Mouse (Mus musculus) midbrain, embryonic 13.5 days (tissue): ENCODE measurements around the gene Olfr1156. TPM values are rescaled to one million over a fixed set of nuclear protein-coding genes. Genes with fewer than 3 reads are reported as not detected.

Experiments used
- ATAC-seq: fragments of 200-750 bp; cut with Nextera tagmentation; 2 replicates; pipeline ENCODE4 v1.8.0; 2017; ENCODE audit warnings: mild to moderate bottlenecking, moderate TSS enrichment, moderate library complexity
- H3K27ac ChIP-seq: fragments of 300-500 bp; sonication (generic); 2 replicates; pipeline ENCODE4 v1.5.1; 2015; ENCODE audit warnings: inconsistent platforms, mild to moderate bottlenecking, moderate library complexity
- H3K27me3 ChIP-seq: fragments of 300-500 bp; sonication (generic); 2 replicates; pipeline ENCODE4 v1.6.1; 2015; ENCODE audit warnings: mild to moderate bottlenecking, inconsistent platforms
- H3K36me3 ChIP-seq: fragments of 300-500 bp; sonication (generic); 2 replicates; pipeline ENCODE4 v1.6.1; 2015; ENCODE audit warnings: mild to moderate bottlenecking, inconsistent platforms
- H3K4me1 ChIP-seq: fragments of 300-500 bp; sonication (generic); replicated peaks from 2 replicates; pipeline ENCODE4 v1.6.1; 2015; ENCODE audit warnings: inconsistent platforms
- H3K4me2 ChIP-seq: fragments of 300-500 bp; sonication (generic); replicated peaks from 2 replicates; pipeline ENCODE4 v1.6.1; 2015; ENCODE audit warnings: moderate library complexity, mild to moderate bottlenecking, inconsistent platforms
- H3K4me3 ChIP-seq: fragments of 300-500 bp; sonication (generic); replicated peaks from 2 replicates; pipeline ENCODE4 v1.5.1; 2015; ENCODE audit warnings: mild to moderate bottlenecking, inconsistent platforms
- H3K9ac ChIP-seq: fragments of 300-500 bp; sonication (generic); replicated peaks from 2 replicates; pipeline ENCODE4 v1.6.1; 2015; ENCODE audit warnings: mild to moderate bottlenecking, inconsistent platforms
- H3K9me3 ChIP-seq: fragments of 300-500 bp; sonication (generic); 2 replicates; pipeline ENCODE4 v1.6.1; 2016; ENCODE audit warnings: mild to moderate bottlenecking, inconsistent platforms
- WGBS: fragments of 180-500 bp; shearing (Covaris S2); methylation state at CpG from one replicate; pipeline ENCODE4 v1.1.7; 2015; 5-methylcytosine and 5-hydroxymethylcytosine counted together
- polyA plus RNA-seq: library from polyadenylated mRNA; unstranded; fragments of >200 nt; fragmentation: Nextera tagmentation; extraction: Ambion mirVana; gene quantifications from 2 replicates; pipeline ENCODE4 v1.2.1, GENCODE M21; 2015

Gene Olfr1156
- not detected in 2 replicates for polyA plus RNA-seq

DNA sequence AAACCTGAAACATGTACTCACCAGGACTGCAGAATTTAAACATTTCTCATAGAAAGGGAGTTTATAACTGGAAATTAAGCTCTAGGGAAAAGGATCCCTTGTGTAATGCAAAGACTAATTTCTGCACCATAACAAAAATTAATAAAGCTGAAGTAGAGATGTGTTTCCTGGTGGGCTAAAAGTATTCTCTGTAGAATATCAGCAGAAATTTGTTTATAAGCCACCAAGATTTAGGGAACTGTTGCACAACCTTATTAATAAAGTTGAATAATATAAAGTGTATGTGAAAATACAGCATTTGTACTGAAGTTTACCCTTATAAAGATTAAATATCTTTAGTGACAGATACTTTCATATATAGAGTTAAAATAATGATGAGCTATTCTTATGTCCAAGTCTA lies at the start of gene Olfr1156:
Olfr1156 (minus strand) TSS at position 101 of the 400 bp plus-strand sequence.
- Histone ChIP-seq H3K4me1 (no peaks in the 10 kb centered on the region), H3K27ac (no peak within 1 kb of the TSS), H3K4me2 (no peak within 1 kb of the TSS), H3K27me3 (no peaks in the 10 kb centered on the region), H3K36me3 (no peaks in the 10 kb centered on the region), H3K4me3 (no peak within 1 kb of the TSS), H3K9ac (no peak within 1 kb of the TSS), H3K9me3 (no peaks in the 10 kb centered on the region)
- ATAC-seq, result no peak

DNA sequence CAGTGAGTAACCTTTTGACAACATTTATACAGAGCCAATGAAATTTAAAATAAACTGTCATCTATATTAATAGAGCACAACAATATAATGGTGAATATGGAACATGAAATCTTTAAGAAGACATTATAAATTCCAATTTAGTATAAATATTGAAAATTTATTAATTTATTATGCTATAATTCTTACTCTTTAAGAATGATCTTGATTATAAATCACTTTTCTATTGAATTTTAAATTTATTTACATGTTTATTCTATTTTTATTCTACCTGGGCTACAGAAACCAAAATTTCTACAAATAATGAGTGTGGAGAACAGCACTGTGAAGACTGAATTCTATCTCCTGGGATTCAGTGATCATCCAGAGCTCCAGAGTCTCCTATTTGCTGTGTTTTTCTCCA lies 36.9 kb upstream of the Olfr1156 start, which contains the start of gene Olfr1158:
Olfr1158 (plus strand) TSS at position 301 of the 400 bp plus-strand sequence.
- Histone ChIP-seq H3K36me3 (no peaks in the 10 kb centered on the region), H3K4me2 (no peak within 1 kb of the TSS), H3K9me3 (no peaks in the 10 kb centered on the region), H3K4me3 (no peak within 1 kb of the TSS), H3K9ac (no peak within 1 kb of the TSS), H3K27ac (no peak within 1 kb of the TSS), H3K27me3 (no peaks in the 10 kb centered on the region), H3K4me1 (no peaks in the 10 kb centered on the region)
- no peak for ATAC-seq

- Histone ChIP-seq H3K4me3 (no peak within 1 kb of the TSS), H3K27me3 (no peaks in the 10 kb centered on the region), H3K4me1 (no peaks in the 10 kb centered on the region), H3K36me3 (no peaks in the 10 kb centered on the region), H3K4me2 (no peak within 1 kb of the TSS), H3K27ac (no peak within 1 kb of the TSS), H3K9ac (no peak within 1 kb of the TSS), H3K9me3 (no peaks in the 10 kb centered on the region)
- ATAC-seq, result no peak
- 76% methylated on average over 3 of the region's 3 CpGs for WGBS
Measured at GRCm38 (mm10) chr2:87974563-87974962, 21.7 kb upstream of the Olfr1156 start, which contains the start of gene Olfr74. Olfr74 (minus strand) TSS chr2:87974663.

DNA sequence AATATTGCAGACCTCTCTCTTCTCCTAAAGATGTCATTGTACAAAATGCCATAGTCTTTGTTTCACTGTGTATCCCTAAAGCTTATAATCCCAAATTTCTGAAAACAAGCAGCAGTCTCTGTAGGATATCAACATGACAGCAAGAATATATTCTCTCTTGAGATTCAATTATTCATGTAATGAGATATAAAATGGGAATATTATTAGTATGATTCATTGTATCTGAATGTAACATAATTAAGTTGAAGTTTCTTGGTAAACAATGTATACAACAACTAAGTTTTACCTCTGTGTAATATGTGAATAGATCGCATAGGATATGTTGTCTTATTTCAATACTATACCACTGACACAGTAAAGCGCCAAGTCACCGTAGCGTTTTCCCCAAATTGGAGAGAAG lies 15.3 kb upstream of the Olfr1156 start, which contains the start of gene Olfr1157:
Olfr1157 (minus strand) TSS at position 101 of the 400 bp plus-strand sequence.
- H3K9me3 ChIP-seq, result no peaks in the 10 kb centered on the region
- no peak within 1 kb of the TSS for H3K4me2 ChIP-seq
- no peak within 1 kb of the TSS for H3K9ac ChIP-seq
- ATAC-seq, result no peak
- no peak within 1 kb of the TSS for H3K27ac ChIP-seq
- H3K36me3 ChIP-seq, result no peaks in the 10 kb centered on the region
- H3K4me1 ChIP-seq, result no peaks in the 10 kb centered on the region
- no peak within 1 kb of the TSS for H3K4me3 ChIP-seq
- WGBS, result 96% methylated on average over 4 of the region's 4 CpGs
- H3K27me3 ChIP-seq, result no peaks in the 10 kb centered on the region

DNA sequence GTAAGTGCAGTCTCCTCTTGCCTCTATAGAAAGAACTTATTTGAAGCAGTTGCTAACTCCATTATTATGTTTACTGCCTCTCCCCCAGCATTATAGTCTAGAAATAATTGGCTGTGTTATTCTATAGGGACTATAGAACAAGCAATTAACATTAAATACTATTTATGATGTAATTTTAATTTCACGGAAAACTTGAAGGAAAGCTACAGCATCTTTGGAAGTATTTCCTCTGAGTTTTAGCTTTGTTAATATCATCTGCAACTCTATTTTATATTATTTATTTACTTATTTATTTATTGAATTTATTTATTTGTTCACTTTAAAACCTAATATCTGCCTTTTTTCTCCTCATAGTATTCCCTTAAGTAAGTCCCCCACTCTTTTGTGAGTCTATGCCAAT lies 7.9 kb downstream of the Olfr1156 start, which contains the start of gene Olfr1155:
Olfr1155 (minus strand) TSS at position 101 of the 400 bp plus-strand sequence.
- no peak within 1 kb of the TSS for H3K27ac ChIP-seq
- WGBS, result 96% methylated on average over 1 of the region's 1 CpGs
- H3K27me3 ChIP-seq, result no peaks in the 10 kb centered on the region
- no peaks in the 10 kb centered on the region for H3K4me1 ChIP-seq
- no peaks in the 10 kb centered on the region for H3K36me3 ChIP-seq
- no peak within 1 kb of the TSS for H3K4me2 ChIP-seq
- H3K4me3 ChIP-seq, result no peak within 1 kb of the TSS
- H3K9me3 ChIP-seq, result no peaks in the 10 kb centered on the region
- H3K9ac ChIP-seq, result no peak within 1 kb of the TSS
- ATAC-seq, result no peak

DNA sequence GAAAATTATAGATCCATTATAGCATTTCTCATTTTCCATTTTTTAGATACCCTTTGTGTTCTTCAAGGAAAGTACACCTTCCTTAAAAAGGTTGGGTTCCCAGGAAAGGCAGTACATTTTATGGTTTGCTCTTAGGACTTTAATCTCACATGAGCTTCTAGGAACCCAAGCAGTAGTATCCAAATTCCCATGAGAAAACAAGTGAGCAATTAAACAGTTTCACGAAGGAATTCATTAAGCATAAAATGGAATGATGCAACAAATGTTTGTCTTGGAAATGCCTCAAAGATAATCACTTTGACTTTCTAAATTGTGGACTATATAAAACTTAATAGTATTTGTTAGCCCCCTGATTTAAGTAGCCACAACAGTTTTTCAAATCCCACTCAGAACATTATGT lies 47.8 kb downstream of the Olfr1156 start, which contains the start of gene Olfr1154:
Olfr1154 (minus strand) TSS at position 101 of the 400 bp plus-strand sequence.
- no peak for ATAC-seq
- no peak within 1 kb of the TSS for H3K4me2 ChIP-seq
- H3K27ac ChIP-seq, result no peak within 1 kb of the TSS
- H3K9ac ChIP-seq, result no peak within 1 kb of the TSS
- H3K9me3 ChIP-seq, result no peaks in the 10 kb centered on the region
- H3K4me1 ChIP-seq, result no peaks in the 10 kb centered on the region
- H3K4me3 ChIP-seq, result no peak within 1 kb of the TSS
- H3K36me3 ChIP-seq, result no peaks in the 10 kb centered on the region
- H3K27me3 ChIP-seq, result no peaks in the 10 kb centered on the region
- WGBS, result 96% methylated on average over 1 of the region's 1 CpGs

Other genes starting within 250 kb of the Olfr1156 start
- not detected in 2 replicates for gene Olfr1137, start 239.9 kb downstream of the Olfr1156 start, polyA plus RNA-seq
- gene Olfr1138, start 213.1 kb downstream of the Olfr1156 start, polyA plus RNA-seq, result not detected in 2 replicates
- gene Olfr1140, start 209.3 kb downstream of the Olfr1156 start, polyA plus RNA-seq, result not detected in 2 replicates
- not detected in 2 replicates for gene Olfr1141, start 199.1 kb downstream of the Olfr1156 start, polyA plus RNA-seq
- not detected in 2 replicates for gene Olfr152, start 173.6 kb downstream of the Olfr1156 start, polyA plus RNA-seq
- gene Olfr1143, start 152.5 kb downstream of the Olfr1156 start, polyA plus RNA-seq, result not detected in 2 replicates
- not detected in 2 replicates for gene Olfr1145, start 143.3 kb downstream of the Olfr1156 start, polyA plus RNA-seq
- not detected in 2 replicates for gene Olfr1148, start 122.6 kb downstream of the Olfr1156 start, polyA plus RNA-seq
- gene Olfr1150-ps1, start 109.1 kb downstream of the Olfr1156 start, polyA plus RNA-seq, result not detected in 2 replicates
- gene Olfr1151, start 97.2 kb downstream of the Olfr1156 start, polyA plus RNA-seq, result not detected in 2 replicates
- not detected in 2 replicates for gene Olfr1152, start 86.6 kb downstream of the Olfr1156 start, polyA plus RNA-seq
- not detected in 2 replicates for gene Olfr1153, start 58.1 kb downstream of the Olfr1156 start, polyA plus RNA-seq
- not detected in 2 replicates for gene Olfr1154, start 47.9 kb downstream of the Olfr1156 start, polyA plus RNA-seq
- not detected in 2 replicates for gene Olfr1155, start 8.0 kb downstream of the Olfr1156 start, polyA plus RNA-seq
- gene Olfr1157, start 15.2 kb upstream of the Olfr1156 start, polyA plus RNA-seq, result not detected in 2 replicates
- not detected in 2 replicates for gene Olfr74, start 21.6 kb upstream of the Olfr1156 start, polyA plus RNA-seq
- gene Olfr1158, start 37.0 kb upstream of the Olfr1156 start, polyA plus RNA-seq, result not detected in 2 replicates
- not detected in 2 replicates for gene Olfr1160, start 55.2 kb upstream of the Olfr1156 start, polyA plus RNA-seq
- not detected in 2 replicates for gene Olfr1161, start 69.7 kb upstream of the Olfr1156 start, polyA plus RNA-seq
- not detected in 2 replicates for gene Olfr73, start 84.6 kb upstream of the Olfr1156 start, polyA plus RNA-seq
- gene Olfr1162, start 98.0 kb upstream of the Olfr1156 start, polyA plus RNA-seq, result not detected in 2 replicates
- gene Olfr1163, start 118.7 kb upstream of the Olfr1156 start, polyA plus RNA-seq, result not detected in 2 replicates
- not detected in 2 replicates for gene Olfr1164, start 140.9 kb upstream of the Olfr1156 start, polyA plus RNA-seq
- gene Olfr1166, start 175.2 kb upstream of the Olfr1156 start, polyA plus RNA-seq, result not detected in 2 replicates
- gene Olfr1167, start 202.1 kb upstream of the Olfr1156 start, polyA plus RNA-seq, result not detected in 2 replicates
- gene Olfr1168, start 228.8 kb upstream of the Olfr1156 start, polyA plus RNA-seq, result not detected in 2 replicates